Mouse (Mus musculus): ENCODE results near the gene Acvr1c.

Acvr1c gene

DNA sequence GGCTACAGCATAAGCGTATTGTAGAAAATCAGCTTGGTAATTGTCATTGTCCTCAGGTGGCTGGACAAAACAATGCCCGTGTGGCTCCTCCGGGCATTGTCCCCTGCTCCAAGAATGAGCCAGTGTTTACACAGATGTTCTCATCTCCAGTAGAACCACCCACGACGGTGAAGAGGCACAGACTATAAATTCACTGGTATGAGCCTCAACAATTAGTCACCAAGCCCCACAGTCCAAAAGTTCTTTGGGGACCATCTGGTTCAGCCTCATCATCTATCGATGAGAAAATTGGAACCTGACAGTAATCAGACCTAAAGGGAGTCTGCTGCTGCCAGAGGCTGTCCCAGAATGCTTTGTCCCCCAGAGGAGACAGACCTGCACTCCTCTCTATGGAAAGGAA, 68.4 kb downstream of the Acvr1c start:
- intact Hi-C loops (cut with DNase I) = no loop called here

DNA sequence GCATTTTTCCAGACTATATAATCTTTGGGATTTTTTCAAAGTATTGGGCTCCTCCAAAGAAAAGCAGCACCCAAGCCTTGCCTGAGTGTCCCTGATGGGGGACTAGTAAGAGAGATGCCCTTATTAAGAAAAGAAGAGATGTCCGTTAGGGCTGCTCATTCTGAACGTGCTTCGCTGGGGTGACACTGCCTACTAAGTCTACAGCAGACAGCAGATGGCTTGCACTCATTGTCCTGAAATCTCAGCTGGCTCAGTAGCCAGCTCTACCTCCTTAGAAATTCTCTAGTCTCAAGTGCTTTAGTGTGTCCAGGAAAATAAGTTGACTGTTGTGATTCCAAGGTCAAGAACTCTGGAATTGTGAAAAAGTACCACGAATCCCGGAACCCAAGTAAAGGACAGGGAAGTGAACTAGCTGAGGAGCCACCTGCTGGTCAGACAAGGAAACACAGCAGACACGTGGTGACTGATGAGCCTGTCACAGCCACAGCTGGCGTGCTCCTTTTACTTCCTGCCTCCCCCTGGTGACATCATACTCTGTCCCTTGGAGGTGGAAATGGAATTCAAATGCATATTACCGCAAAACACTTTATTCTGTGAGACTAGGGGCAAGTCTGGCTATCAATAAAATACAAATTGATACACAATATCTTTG, 75.3 kb downstream of the Acvr1c start:
- intact Hi-C loops (cut with DNase I) = loop anchor here (1.0 kb wide), 1 partner anchor 227 kb away; no protein-coding TSS in a partner anchor

DNA sequence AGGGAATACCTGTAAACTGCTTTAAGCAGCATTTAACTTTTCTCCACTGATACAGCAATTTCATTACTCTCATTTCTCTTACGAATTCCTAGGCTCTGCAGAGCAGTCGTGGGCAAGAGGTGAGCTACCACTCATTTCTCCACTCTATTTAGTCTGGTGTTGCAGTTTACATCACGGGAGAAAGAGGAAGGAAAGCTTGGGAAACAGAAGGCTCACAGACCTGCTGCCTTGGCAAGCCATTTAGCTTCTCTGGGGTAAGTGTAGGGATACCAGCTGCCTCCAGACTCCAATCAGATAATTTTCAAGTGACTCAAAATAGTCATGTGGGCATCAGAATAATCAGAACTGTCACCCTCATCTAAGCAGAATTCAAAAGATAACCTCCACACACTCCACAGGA, 76.6 kb downstream of the Acvr1c start:
- intact Hi-C loops (cut with DNase I) = no loop called here

DNA sequence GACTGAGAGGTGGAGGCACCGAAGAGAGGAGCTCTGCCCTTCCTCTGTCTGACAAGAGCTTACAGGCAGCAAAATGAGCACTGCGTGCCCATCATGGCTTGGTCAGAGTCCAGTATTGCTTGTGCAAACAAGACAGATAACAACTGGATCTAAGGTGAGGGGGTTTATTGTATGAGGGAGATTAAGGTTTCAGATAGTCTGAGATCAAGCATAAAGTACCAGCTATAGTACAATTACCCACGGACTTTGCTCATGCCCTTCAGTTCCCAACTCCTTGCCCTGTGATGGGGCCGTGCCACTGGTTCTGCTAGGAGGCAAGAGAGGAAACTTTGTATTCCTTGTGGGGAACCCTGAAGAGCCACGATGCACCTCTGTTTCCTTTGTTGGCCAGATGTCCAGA, 78.5 kb downstream of the Acvr1c start:
- intact Hi-C loops (cut with DNase I) = no loop called here

DNA sequence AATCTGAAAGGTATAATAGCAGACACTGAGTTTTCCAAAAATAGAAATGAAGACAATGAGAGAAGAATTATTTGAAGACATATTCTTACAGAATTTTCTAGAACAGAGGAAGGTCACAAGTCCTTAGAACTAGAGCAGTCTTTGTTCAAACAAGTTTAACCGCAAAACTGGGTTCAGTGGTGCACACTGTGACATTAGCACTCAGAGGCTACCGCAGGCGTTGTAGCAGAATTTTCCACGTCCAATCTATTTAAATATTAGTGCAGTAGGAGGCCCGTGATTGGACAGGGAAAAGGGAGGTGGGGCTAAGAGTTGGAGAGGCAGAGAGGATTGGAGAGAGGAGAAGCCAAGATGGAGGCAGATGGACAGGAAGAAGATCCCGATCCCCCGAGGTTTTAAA, 81.2 kb downstream of the Acvr1c start:
- intact Hi-C loops (cut with DNase I) = no loop called here

DNA sequence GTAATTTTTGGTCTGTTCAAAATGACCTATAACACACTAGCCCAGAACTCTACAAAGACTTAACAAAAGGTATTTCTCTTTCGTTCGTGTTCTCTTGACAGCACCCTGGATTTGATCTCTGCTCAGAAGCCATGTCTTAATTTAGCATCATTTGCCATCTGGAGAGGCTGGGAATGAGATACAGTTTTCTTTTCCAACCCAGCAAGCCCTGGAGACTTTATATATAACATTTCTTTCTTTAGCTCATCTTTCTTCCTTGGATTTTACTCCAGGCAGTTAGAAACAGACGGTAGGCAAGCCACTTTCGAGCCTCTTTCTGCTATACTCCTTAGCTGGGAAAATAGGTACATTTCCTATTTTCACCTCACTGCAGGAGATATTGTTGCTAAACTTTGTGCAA, 117.1 kb downstream of the Acvr1c start:
- intact Hi-C loops (cut with DNase I) = no loop called here

DNA sequence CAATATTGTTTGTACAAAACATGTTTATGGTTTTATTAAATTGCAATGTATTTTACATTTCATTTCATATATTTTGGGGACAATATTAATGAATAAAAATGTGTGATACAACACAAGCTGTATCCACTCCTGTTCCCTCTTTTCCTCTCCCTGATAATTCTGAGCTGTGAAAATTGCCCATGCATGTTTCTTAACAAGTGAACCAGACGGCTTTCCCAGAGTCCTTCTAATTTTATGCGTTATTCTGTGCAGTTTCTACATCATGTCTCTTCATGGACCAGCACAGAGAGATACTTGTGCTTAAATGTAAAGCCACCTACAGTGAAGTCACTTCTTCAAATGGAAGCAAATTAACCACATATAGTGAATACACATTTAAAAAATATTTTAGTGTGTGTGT, 120.2 kb downstream of the Acvr1c start:
- intact Hi-C loops (cut with DNase I) = no loop called here
